Mouse (Mus musculus) CD4-positive, CD25-positive, alpha-beta regulatory T cell, adult 4 months (primary cell): ENCODE measurements around the gene Clcnka. TPM values are rescaled to one million over a fixed set of nuclear protein-coding genes. Genes with fewer than 3 reads are reported as not detected.

Experiments used
- ATAC-seq: one replicate; pipeline ENCODE4 v1.8.0; 2017
- polyA plus RNA-seq, 2 experiments: library from polyadenylated mRNA; unstranded; fragments of 100-300 nt; shearing (Covaris generic); gene quantifications; one replicate each; pipeline ENCODE4 v1.2.1; 2017

Clcnka gene
- polyA plus RNA-seq, 2 experiments from 2014 or later: not detected

DNA sequence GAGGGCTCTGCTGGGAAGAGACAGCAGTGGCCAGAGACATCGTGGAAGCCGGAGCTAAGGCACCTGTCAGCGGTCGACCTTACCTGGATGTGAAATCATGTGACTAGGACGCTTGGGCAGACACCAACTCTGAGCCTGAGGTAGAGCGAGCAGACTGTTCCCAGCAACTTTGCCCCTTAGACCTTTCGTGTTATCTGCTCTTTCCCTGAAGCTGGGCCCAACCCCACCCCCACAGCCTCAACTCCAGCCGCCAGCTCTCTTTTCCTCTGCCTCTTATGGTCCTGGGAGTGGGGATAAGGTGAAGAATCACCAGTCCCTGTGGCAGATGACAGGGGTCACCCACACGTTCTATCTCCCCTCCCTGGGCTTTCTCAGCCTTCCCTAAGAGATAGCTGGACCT is 22.4 kb upstream of the Clcnka start:
- no peak for ATAC-seq

DNA sequence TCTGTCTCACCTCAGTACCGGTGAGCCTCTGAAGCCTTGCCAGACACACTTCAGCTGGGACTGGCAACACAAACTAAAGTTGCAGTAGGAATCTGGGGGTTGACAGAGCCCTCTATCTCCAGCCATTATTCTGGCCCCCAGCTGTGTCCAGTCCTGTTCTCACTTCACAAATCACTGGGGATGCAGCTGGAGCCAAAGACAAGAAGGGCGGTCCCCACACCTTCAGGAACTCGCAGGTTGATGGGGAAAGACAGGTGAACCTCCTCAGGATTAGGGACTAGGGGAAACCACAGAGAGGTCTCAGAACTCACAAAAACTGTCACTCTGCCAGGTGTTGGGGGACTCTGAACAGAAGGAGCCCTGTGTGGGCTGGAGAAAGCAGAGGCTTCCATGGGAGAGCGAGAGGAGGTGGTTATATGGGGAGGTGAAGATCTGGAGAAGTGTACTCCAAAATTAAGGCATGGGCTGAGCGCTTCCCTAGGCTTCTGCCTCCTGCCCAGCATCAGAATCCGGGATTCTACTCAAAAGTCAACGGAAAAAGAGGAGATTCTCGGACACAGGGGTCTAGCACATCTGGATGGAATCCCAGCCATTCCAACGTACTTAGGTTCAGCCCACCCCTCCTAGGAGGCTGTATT is 21.8 kb upstream of the Clcnka start, which contains the start of gene Hspb7:
Hspb7 (plus strand) TSS at position 588 of the 638 bp plus-strand sequence.
- no peak for ATAC-seq

DNA sequence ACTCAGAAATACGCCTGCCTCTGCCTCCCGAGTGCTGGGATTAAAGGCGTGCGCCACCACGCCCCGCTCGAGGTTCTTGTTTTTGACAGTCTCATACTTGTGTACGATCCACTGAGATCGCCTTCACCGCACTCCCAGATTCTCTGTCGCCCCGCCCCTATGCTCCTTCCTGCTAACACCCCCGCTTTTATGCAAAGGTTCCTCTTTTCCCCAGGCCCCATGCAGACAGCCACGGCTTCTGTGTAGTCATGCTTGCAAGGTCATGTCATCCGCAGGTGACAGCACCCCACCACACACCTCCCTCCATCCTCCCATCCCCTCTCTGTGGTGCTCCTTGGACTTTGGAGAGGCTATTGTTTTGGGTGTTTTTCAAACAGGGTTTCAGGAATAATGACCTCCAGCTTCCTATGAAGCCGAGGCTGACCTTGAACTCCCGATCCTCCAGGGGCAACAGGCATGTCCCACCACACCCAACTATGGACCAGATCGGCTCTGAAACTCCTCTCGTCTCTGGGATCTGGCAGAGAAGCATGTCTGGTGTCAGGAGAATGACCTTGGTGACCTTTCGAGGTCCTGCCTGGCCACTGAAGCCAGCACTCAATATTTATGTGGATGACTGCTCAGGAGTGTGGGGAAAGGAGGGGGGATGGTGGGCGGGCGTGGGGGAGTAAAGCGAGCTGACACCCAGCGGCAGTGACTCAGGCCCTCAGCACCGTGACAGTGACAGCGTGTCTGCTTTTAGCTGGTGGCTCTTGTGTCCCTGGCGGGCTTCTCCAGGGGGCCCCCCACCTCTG is 21.1 kb upstream of the Clcnka start:
- ATAC-seq: peak; percentile 45

DNA sequence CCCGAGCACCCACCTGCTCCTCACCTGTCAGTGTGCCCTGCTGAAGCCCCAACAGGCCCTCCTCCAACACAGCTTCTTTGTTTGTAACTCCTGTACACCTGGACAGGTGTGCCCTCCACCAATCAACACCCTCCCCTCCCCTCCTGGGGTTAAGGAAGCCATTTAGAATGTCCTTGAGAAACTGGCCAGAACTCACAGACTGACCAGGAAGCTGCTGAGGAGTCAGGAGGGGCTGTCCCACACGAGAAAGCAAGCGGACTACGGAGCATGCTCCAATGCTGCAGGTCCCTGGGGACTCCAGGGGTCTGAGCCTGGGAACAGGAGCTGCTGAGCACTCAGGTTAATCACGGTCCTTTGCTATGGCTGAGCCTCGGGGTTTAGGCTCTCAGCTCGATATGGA is 17.4 kb upstream of the Clcnka start, which contains the start of gene Clcnkb:
Clcnkb (minus strand) TSS at position 91 of the 400 bp plus-strand sequence.
- no peak for ATAC-seq

GRCm38 (mm10) chr4:141411430-141411992 is 13.0 kb upstream of the Clcnka start:
- ATAC-seq: no peak

- ATAC-seq: no peak
Measured at GRCm38 (mm10) chr4:141408577-141408976, 10.1 kb upstream of the Clcnka start.

GRCm38 (mm10) chr4:141406516-141407299 is 8.2 kb upstream of the Clcnka start:
- ATAC-seq: peak; percentile 71

GRCm38 (mm10) chr4:141405314-141405622 is 6.7 kb upstream of the Clcnka start:
- no peak for ATAC-seq

DNA sequence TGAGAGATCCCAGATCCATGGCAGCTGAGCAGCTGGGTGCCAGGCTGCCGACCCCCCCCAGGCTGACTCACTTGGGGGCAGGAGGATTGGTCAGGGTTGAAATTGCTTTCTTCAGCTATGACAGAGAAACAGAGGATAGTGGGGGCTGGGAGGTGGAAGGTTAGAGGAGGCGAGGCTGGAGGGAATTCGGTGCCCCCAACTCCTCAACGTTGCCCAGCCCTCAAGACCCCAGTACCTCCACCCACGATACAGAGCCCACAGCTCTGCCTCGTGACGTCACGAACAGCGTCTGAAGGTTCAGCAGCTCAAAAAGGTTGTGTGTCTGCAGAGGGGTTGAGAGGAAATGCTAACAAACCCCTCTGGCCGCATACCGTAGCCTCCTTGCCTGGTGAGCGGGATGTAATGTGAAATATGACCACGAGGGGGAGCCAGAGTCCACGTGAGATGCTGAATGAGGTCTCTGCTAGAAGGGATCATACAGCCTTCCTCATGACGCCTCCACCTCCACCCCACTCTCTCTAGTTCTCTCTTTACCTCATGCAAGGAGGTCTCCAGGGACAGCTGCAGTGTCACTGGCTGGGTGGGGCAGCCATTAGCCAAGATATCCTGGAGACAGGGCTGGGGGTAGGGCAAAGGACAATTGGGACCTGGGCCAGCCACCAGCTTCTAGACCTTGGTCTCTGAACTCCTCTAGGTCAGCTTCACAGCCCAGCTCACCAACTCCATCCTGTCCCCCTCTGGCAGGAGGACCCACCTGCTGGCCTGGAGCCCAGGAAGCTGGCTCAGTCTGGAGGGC is 6.2 kb upstream of the Clcnka start:
- ATAC-seq: peak; percentile 84

DNA sequence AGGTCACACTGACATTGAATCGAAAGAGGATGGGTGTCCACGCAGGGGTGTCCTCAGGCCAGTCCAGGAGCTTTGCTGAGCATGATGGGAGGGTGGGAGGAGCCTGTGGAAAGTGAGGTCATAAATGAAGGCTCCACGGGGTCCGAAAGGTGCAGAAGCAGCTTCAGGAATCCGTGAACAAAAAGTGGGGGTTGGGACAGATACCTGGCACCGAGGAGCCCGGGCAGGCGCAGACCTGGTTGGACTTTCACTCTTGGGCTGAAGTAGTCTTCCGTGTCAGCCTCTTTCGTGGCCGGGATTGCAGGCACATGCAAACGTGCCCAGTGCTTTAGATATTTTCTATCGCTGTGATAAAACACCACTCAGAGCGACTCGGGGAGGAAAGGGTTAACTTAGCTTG is 1.6 kb upstream of the Clcnka start:
- no peak for ATAC-seq

GRCm38 (mm10) chr4:141397861-141398260 is 663 bp downstream of the Clcnka start:
- ATAC-seq: no peak

DNA sequence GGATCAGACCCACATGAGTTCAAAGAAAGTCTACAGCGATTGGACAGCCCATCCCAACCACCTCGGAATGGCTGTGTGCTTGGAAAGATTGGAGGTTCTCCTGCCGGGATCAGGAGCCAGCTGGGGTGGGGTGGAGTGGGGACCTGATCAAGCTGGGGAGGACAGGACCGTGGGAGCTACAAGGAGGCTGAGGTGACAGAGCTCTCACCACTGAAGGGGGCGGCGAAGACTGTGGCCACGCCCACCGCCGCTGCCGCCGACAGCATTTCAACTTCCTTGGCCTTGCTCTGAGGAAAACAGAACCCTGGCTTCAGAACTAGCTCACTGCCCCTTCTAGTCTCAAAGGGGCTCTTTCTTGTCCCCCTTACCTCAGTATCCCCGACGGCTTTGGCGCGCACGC is 3.8 kb downstream of the Clcnka start:
- no peak for ATAC-seq

- ATAC-seq: no peak
Measured at GRCm38 (mm10) chr4:141391293-141391692, 7.2 kb downstream of the Clcnka start.

DNA sequence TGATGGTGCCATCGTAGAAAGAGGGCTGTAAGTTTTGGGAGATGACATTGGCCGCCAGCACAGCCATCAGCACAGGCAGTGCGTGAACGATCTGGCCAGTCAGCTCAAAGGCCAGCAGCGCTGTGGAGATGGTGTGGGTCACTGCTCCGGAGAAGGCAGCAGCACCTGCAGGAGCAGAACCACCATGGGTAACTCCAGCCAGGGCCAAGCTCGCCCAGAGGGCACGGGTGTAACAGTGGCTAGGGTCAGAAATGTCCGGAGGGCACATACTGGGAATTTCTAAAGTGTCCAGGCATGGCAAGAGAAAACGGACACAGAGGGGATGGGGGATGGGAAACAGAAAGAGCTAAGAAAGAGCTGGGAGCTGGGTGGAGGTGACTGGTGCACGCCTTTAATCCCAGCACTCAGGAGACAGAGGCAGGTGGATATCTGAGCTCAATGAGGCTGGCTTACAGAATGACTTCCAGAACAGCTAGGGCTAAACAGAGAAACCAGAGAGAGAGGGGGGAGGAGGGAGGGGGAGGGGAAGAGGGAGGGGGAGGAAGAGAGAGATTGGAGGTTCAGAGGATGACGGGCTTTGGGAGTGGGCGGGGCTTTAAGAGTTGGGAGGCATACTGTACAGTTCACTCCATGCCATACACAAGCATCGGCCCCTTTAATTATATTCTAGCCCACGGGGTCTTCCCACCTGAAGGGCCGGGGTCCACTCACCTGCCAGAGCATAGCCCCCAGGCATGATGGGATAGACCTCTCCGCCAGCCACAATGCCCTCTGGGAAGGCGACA is 9.0 kb downstream of the Clcnka start:
- ATAC-seq: no peak

- ATAC-seq: no peak
Measured at GRCm38 (mm10) chr4:141387933-141388332, 10.6 kb downstream of the Clcnka start.

- ATAC-seq: peak; percentile 75
Measured at GRCm38 (mm10) chr4:141387093-141387784, 11.3 kb downstream of the Clcnka start.

DNA sequence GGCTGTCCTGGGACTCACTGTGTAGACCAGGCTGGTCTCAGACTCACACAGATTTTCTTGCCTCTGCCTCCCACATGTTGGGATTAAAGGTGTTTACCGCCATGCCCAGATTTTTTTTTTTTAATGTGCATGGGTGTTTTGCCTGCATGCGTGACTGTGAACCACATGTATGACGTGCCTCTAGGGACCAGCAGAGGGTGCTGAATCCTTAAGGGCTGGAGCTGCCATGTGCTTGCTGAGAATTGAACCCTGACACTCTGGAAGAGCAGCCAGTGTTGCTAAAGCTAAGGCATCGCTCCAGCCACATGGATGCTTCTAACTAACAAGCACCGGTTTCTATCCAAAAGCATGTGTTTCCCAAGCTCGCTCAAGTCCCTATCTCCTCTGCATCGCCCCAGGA is 12.4 kb downstream of the Clcnka start:
- no peak for ATAC-seq

- peak; percentile 58 for ATAC-seq
Measured at GRCm38 (mm10) chr4:141385275-141385674, 13.2 kb downstream of the Clcnka start.

- ATAC-seq: no peak
Measured at GRCm38 (mm10) chr4:141382406-141382805, 16.1 kb downstream of the Clcnka start.

DNA sequence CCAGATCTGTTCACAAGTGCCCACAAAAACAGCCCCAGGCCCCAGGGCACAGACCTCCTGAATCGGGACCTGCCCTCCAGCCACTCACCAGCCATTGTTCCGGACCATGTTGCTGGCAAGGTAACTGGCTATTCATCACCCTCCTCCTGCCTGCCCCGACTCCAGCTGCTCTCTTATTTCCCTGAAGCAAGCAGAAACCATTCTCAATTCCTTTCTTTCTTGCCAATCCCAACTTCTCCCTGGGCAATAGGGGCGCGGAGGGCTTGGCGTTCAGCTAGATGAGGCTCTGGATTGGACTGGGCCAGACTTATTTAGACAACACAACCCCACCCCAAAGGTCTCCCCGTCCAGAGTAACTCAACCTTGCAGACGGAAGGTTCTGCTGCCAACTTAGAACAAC is 18.9 kb downstream of the Clcnka start:
- ATAC-seq: no peak

DNA sequence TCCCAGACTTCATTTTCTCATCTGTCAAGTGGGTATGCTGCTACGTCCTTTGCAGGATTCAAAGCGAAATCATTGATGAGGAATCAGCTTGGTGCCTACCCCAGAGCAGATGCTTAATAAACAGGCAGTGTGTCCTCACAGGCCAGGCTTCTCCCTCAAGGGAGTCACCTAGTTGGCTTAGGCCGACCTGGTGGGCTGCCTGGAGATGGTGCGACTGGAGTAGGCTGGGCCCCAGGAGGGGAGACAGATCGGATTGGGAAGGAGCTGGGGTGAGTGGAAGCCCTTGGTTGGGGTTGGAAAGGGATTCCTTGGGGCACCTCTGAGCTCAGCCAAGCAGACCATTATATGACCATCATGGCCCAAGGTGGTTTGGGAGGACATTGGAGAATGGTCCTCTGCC is 26.1 kb downstream of the Clcnka start:
- ATAC-seq: no peak
